In the genomic region with DNA sequence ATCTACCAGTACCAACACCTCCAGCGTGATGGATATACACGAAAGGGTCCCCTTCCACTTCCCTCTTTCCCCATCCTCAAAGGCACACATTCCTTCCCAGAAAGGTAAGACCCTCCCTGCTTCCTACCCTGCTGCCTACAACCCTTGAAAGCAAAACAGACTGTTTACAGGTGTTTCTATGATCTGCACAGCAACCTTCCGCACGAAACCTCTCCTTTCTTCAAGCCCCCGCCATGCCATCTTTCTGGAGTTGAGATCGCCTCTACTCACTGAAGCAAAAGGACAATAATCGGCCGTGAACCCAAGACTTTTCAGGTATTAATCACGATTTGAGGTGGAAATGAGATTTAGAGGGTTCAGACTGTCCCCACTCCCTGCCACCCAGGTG, we compare ENCODE assay signal across 8 mouse cellular contexts. TPM values are rescaled to one million over a fixed set of nuclear protein-coding genes. Genes with fewer than 3 reads are reported as not detected.
DNase-seq lines count a peak whose midpoint lies in the region; ATAC-seq and TF ChIP-seq lines count a peak whose summit lies in the region.

No protein-coding gene starts in this region.

- no peaks in the 10 kb centered on the region for H3K27me3 ChIP-seq in kidney, adult 2 months (replicated peaks; ENCODE audit: control insufficient read depth, insufficient read depth, low read length)
- no peaks in the 10 kb centered on the region for H3K27me3 ChIP-seq in hindbrain, embryonic 14.5 days (ENCODE audit: control insufficient read depth, insufficient read depth, low read length)
- H3K27me3 ChIP-seq in midbrain, embryonic 15.5 days (replicated peaks): no peaks in the 10 kb centered on the region

- DNase-seq in kidney, adult 2 months: no peak
- DNase-seq in kidney, postnatal 14 days: no peak
- no peak for DNase-seq in hindbrain, embryonic 14.5 days (ENCODE audit: low spot score)
- no peak for DNase-seq in gastrocnemius, postnatal 25 days
- no peak for DNase-seq in spleen, adult 12 weeks (ENCODE audit: low spot score)
- DNase-seq in cerebellum, adult 8-10 months: no peak

- H3K4me3 ChIP-seq in kidney, adult 2 months (ENCODE audit: insufficient read depth, low read depth, low read length): peak overlapping the region; percentile 73; the same call in 1 of the 2 replicates
- peak overlapping the region; percentile 77 for H3K4me3 ChIP-seq in brown adipose tissue, adult 24 weeks (ENCODE audit: insufficient read depth, low read depth, low read length)
- H3K4me3 ChIP-seq in hindbrain, embryonic 14.5 days (replicated peaks; ENCODE audit: low read length): peak overlapping the region; percentile 46
- peak overlapping the region; percentile 65 for H3K4me3 ChIP-seq in midbrain, embryonic 15.5 days

- H3K9me3 ChIP-seq in hindbrain, embryonic 14.5 days (ENCODE audit: control insufficient read depth, low read length): no peaks in the 10 kb centered on the region
- H3K9me3 ChIP-seq in midbrain, embryonic 15.5 days: no peaks in the 10 kb centered on the region

- ATAC-seq in hindbrain, embryonic 14.5 days (ENCODE audit: low FRiP score): no peak
- ATAC-seq in midbrain, embryonic 15.5 days (replicated peaks): no peak; the same call in none of the 2 replicates

- no peaks in the 10 kb centered on the region for H3K36me3 ChIP-seq in kidney, adult 2 months (ENCODE audit: control insufficient read depth, insufficient read depth, low read length)
- H3K36me3 ChIP-seq in hindbrain, embryonic 14.5 days (replicated peaks; ENCODE audit: control insufficient read depth, insufficient read depth): peaks cover 12% of the 10 kb centered on the region
- H3K36me3 ChIP-seq in midbrain, embryonic 15.5 days (replicated peaks): peaks cover 9% of the 10 kb centered on the region; the same call in 1 of the 2 replicates

- H3K4me2 ChIP-seq in hindbrain, embryonic 14.5 days (replicated peaks): peak overlapping the region; percentile 66
- H3K4me2 ChIP-seq in midbrain, embryonic 15.5 days: peak overlapping the region; percentile 74

- TF ChIP-seq CTCF in kidney, adult 2 months (conservative IDR thresholded peaks at IDR 0.05; ENCODE audit: insufficient read depth, insufficient read length, low read depth, low read length): no peak

- no peak for TF ChIP-seq POLR2A in kidney, adult 2 months (IDR thresholded peaks at IDR 0.05; ENCODE audit: low read depth, low read length)

- H3K4me1 ChIP-seq in kidney, adult 2 months (ENCODE audit: control insufficient read depth, insufficient read depth, low read length): no peaks in the 10 kb centered on the region
- H3K4me1 ChIP-seq in brown adipose tissue, adult 24 weeks (ENCODE audit: control insufficient read depth, insufficient read depth, insufficient read length, low read length): peaks cover 6% of the 10 kb centered on the region; the same call in 1 of the 2 replicates
- no peaks in the 10 kb centered on the region for H3K4me1 ChIP-seq in hindbrain, embryonic 14.5 days (replicated peaks; ENCODE audit: control insufficient read depth, insufficient read depth, low read length)
- H3K4me1 ChIP-seq in midbrain, embryonic 15.5 days: peaks cover 7% of the 10 kb centered on the region

- 52% methylated on average over 9 of the region's 9 CpGs for WGBS in kidney, adult 2 months
- 57% methylated on average over 9 of the region's 9 CpGs for WGBS in hindbrain, embryonic 14.5 days
- 56% methylated on average over 9 of the region's 9 CpGs for WGBS in midbrain, embryonic 15.5 days

- no peak overlapping the region for H3K27ac ChIP-seq in kidney, adult 2 months (ENCODE audit: insufficient read depth, low read depth, low read length)
- no peak overlapping the region for H3K27ac ChIP-seq in brown adipose tissue, adult 24 weeks (replicated peaks; ENCODE audit: low read depth, low read length)
- H3K27ac ChIP-seq in hindbrain, embryonic 14.5 days: 0 out of 2 replicates have a peak overlapping the region, but pooled peaks have one; percentile 62
- peak overlapping the region; percentile 74; the same call in 1 of the 2 replicates for H3K27ac ChIP-seq in midbrain, embryonic 15.5 days

- H3K9ac ChIP-seq in hindbrain, embryonic 14.5 days: peak overlapping the region; percentile 67
- H3K9ac ChIP-seq in midbrain, embryonic 15.5 days: peak overlapping the region; percentile 76

RNA-seq across cellular contexts. Expression of gene Zfp940, which starts 0.6 kb away (rescaled TPM):
- 0.48 and 0.61 TPM in 2 replicates for polyA plus RNA-seq in kidney, adult 2 months (2012; rRNA removed)
- polyA plus RNA-seq in brown adipose tissue, adult 24 weeks (2012; ENCODE audit: insufficient read depth, insufficient read length, missing spikeins): 0.83 and 2.0 TPM in 2 replicates
- polyA plus RNA-seq in hindbrain, embryonic 14.5 days (2014; fragmentation: Nextera tagmentation; extraction: Ambion mirVana): 12.6 and 16.1 TPM in 2 replicates
- polyA plus RNA-seq in midbrain, embryonic 15.5 days (2015; fragmentation: Nextera tagmentation; extraction: Ambion mirVana): 15.3 and 16.1 TPM in 2 replicates
- total RNA-seq in gastrocnemius, postnatal 25 days (2021): 1 to 10 TPM; 1.6 TPM

RNA-seq across cellular contexts. Expression of gene Zfp420, which starts 7.0 kb away (rescaled TPM):
- polyA plus RNA-seq in kidney, adult 2 months (2012; rRNA removed): 1.7 and 1.8 TPM in 2 replicates
- polyA plus RNA-seq in brown adipose tissue, adult 24 weeks (2012; ENCODE audit: insufficient read depth, insufficient read length, missing spikeins): 2.2 and 2.8 TPM in 2 replicates
- polyA plus RNA-seq in hindbrain, embryonic 14.5 days (2014; fragmentation: Nextera tagmentation; extraction: Ambion mirVana): 21.7 and 23.6 TPM in 2 replicates
- polyA plus RNA-seq in midbrain, embryonic 15.5 days (2015; fragmentation: Nextera tagmentation; extraction: Ambion mirVana): 22.4 and 24.4 TPM in 2 replicates
- 1 to 10 TPM; 2.9 to 3.2 TPM for total RNA-seq in gastrocnemius, postnatal 25 days (2021)

RNA-seq across cellular contexts. Expression of gene Zfp790, which starts 36.9 kb away (rescaled TPM):
- 2.6 and 3.3 TPM in 2 replicates for polyA plus RNA-seq in kidney, adult 2 months (2012; rRNA removed)
- polyA plus RNA-seq in brown adipose tissue, adult 24 weeks (2012; ENCODE audit: insufficient read depth, insufficient read length, missing spikeins): 4.9 and 6.6 TPM in 2 replicates
- 29.4 and 31.5 TPM in 2 replicates for polyA plus RNA-seq in hindbrain, embryonic 14.5 days (2014; fragmentation: Nextera tagmentation; extraction: Ambion mirVana)
- polyA plus RNA-seq in midbrain, embryonic 15.5 days (2015; fragmentation: Nextera tagmentation; extraction: Ambion mirVana): 29.2 and 30.1 TPM in 2 replicates
- 1 to 10 TPM; 7.5 to 8.3 TPM for total RNA-seq in gastrocnemius, postnatal 25 days (2021)

RNA-seq across cellular contexts. Expression of gene Zfp27, which starts 53.5 kb away (rescaled TPM):
- polyA plus RNA-seq in kidney, adult 2 months (2012; rRNA removed): 2.1 and 2.4 TPM in 2 replicates
- 5.5 and 7.1 TPM in 2 replicates for polyA plus RNA-seq in brown adipose tissue, adult 24 weeks (2012; ENCODE audit: insufficient read depth, insufficient read length, missing spikeins)
- polyA plus RNA-seq in hindbrain, embryonic 14.5 days (2014; fragmentation: Nextera tagmentation; extraction: Ambion mirVana): 17.5 and 18.7 TPM in 2 replicates
- polyA plus RNA-seq in midbrain, embryonic 15.5 days (2015; fragmentation: Nextera tagmentation; extraction: Ambion mirVana): 15.5 and 16.0 TPM in 2 replicates
- 1 to 10 TPM; 5.8 to 6.3 TPM for total RNA-seq in gastrocnemius, postnatal 25 days (2021)

RNA-seq across cellular contexts. Expression of gene Zfp383, which starts 55.2 kb away (rescaled TPM):
- 1.1 and 1.5 TPM in 2 replicates for polyA plus RNA-seq in kidney, adult 2 months (2012; rRNA removed)
- 1.2 and 3.0 TPM in 2 replicates for polyA plus RNA-seq in brown adipose tissue, adult 24 weeks (2012; ENCODE audit: insufficient read depth, insufficient read length, missing spikeins)
- 7.8 and 8.4 TPM in 2 replicates for polyA plus RNA-seq in hindbrain, embryonic 14.5 days (2014; fragmentation: Nextera tagmentation; extraction: Ambion mirVana)
- polyA plus RNA-seq in midbrain, embryonic 15.5 days (2015; fragmentation: Nextera tagmentation; extraction: Ambion mirVana): 7.2 and 7.7 TPM in 2 replicates
- total RNA-seq in gastrocnemius, postnatal 25 days (2021): 1 to 10 TPM; 4.9 to 7.2 TPM

Comparison
In these comparisons a context has a peak if more than half of its experiments do, and no peak if none do; other contexts are left out.
1. H3K27ac ChIP-seq: peak in hindbrain, embryonic 14.5 days (single experiment) and midbrain, embryonic 15.5 days (single experiment); none in kidney, adult 2 months (single experiment) and brown adipose tissue, adult 24 weeks (single experiment).
2. Peak in every context shown above with its lines, with median percentiles within 50 percentile points of each other: H3K4me3 ChIP-seq.